Mouse (Mus musculus) thymus, adult 2 months (tissue): ENCODE measurements at regions not wholly inside any gene's neighbourhood (a gene's known extent, or its start where the extent isn't known, plus 50 kb on each side); places are given as distances from the start of the nearest gene placed in this dataset.

Experiments
- CTCF ChIP-seq: fragments of 200-500 bp; IDR thresholded peaks from 2 replicates; pipeline ENCODE4 v1.5.1; 2012; ENCODE audit warnings: mild to moderate bottlenecking, control low read depth, low read length, moderate library complexity, borderline replicate concordance; ENCODE audit not compliant: control insufficient read depth, poor library complexity, insufficient read depth; ENCODE audit errors: extremely low read depth
- POLR2A ChIP-seq: fragments of 200-500 bp; IDR thresholded peaks from 2 replicates; pipeline ENCODE4 v1.6.1; 2012; ENCODE audit warnings: mild to moderate bottlenecking, low read length, control low read depth, moderate library complexity; ENCODE audit not compliant: control insufficient read depth, poor library complexity, insufficient read depth; ENCODE audit errors: extremely low read depth

DNA sequence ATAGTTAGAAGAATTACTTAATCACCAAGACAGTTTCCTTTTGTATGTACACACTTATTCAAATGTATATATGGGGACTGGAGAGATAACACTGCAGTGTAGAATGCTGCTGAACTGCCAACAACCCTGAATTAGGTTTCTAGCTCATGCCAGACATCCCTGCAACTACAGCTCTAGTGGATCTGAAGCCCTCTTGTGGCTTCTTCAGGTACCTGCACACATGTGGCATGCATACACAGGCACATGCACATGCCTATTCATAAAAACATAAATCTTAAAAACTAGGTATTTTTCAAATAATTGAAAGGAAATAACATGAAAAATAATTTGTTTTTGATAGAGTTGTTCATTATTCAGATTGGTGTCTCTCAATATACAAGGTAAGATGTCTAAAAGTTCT, 445.1 kb upstream of the Cited2 start:
- TF ChIP-seq CTCF (no peak), POLR2A (no peak)
